Mouse (Mus musculus): ENCODE data around the gene Wrap53.

- no peak for TF ChIP-seq CTCF (IDR thresholded peaks at IDR 0.05)
- no peak for TF ChIP-seq EP300 (IDR thresholded peaks at IDR 0.05)
Observed at GRCm38 (mm10) chr11:69609416-69609815, 29.4 kb upstream of the Wrap53 start.

All from lung, postnatal 0 days (tissue).